Mouse (Mus musculus) hindbrain, embryonic 11.5 days (tissue): Measurements from ENCODE around the gene 4930556J24Rik. TPM values are rescaled to one million over a fixed set of nuclear protein-coding genes. Genes with fewer than 3 reads are reported as not detected.
A peak's percentile ranks its signal among the peaks of the same experiment; 100 is the strongest.

Experiments used
- ATAC-seq: fragments of 200-750 bp; cut with Nextera tagmentation; 2 replicates; pipeline ENCODE4 v1.8.0; 2017; ENCODE audit warnings: mild to moderate bottlenecking, moderate TSS enrichment, moderate library complexity; ENCODE audit not compliant: low FRiP score
- DNase-seq: peaks from one replicate; pipeline ENCODE4 v3.0.0-alpha.2; 2015; ENCODE audit warnings: low spot score
- H3K27ac ChIP-seq: fragments of 300-500 bp; sonication (generic); 2 replicates; pipeline ENCODE4 v1.5.1; 2014; ENCODE audit warnings: mild to moderate bottlenecking, low read depth, low read length
- H3K27me3 ChIP-seq: fragments of 300-500 bp; sonication (generic); 2 replicates; pipeline ENCODE4 v1.6.1; 2014; ENCODE audit warnings: mild to moderate bottlenecking, low read length, moderate library complexity, mixed read lengths; ENCODE audit not compliant: control insufficient read depth, insufficient read depth
- H3K36me3 ChIP-seq: fragments of 300-500 bp; sonication (generic); 2 replicates; pipeline ENCODE4 v1.6.1; 2014; ENCODE audit warnings: mild to moderate bottlenecking, low read length, moderate library complexity, mixed read lengths; ENCODE audit not compliant: control insufficient read depth, insufficient read depth
- H3K4me1 ChIP-seq: fragments of 300-500 bp; sonication (generic); replicated peaks from 2 replicates; pipeline ENCODE4 v1.6.1; 2014; ENCODE audit warnings: low read length, mixed read lengths; ENCODE audit not compliant: control insufficient read depth, insufficient read depth
- H3K4me2 ChIP-seq: fragments of 300-500 bp; sonication (generic); replicated peaks from 2 replicates; pipeline ENCODE4 v1.6.1; 2014; ENCODE audit warnings: mild to moderate bottlenecking, low read depth, low read length
- H3K4me3 ChIP-seq: fragments of 300-500 bp; sonication (generic); 2 replicates; pipeline ENCODE4 v1.5.1; 2014; ENCODE audit warnings: low read depth, low read length
- H3K9ac ChIP-seq: fragments of 300-500 bp; sonication (generic); 2 replicates; pipeline ENCODE4 v1.6.1; 2014; ENCODE audit warnings: low read depth, low read length
- H3K9me3 ChIP-seq: fragments of 300-500 bp; sonication (generic); 2 replicates; pipeline ENCODE4 v1.6.1; 2016; ENCODE audit warnings: low read length; ENCODE audit not compliant: control insufficient read depth
- WGBS: fragments of 180-500 bp; shearing (Covaris S2); extraction: QIAGEN DNeasy Blood & Tissue Kit; methylation state at CpG from one replicate; pipeline ENCODE4 v1.1.7; 2014; 5-methylcytosine and 5-hydroxymethylcytosine counted together
- polyA plus RNA-seq: library from polyadenylated mRNA; unstranded; fragments of >200 nt; fragmentation: Nextera tagmentation; extraction: Ambion mirVana; gene quantifications from 2 replicates; pipeline ENCODE4 v1.2.1, GENCODE M21; 2014

4930556J24Rik gene
- polyA plus RNA-seq, 1 experiment from 2014 or later = 0.19 TPM

DNA sequence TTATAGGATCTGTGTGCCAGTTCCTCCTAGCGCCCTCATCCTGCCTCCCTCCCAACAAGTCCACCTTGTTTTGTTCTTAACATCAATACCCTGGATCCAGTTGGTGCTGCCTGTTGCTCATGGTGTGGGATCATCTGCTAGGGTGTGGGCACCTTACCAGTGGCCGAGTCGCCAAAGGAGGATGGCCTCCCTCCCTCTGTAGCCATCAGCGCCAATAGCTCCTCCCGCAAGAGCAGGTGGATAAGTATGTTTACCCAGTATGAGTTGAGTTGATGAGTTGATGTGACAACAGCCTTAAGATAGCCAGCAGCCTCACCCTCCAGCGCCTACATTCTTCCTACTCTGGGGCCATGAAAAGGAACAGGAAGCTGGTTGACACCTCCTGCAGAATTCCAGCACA is 76.3 kb downstream of the 4930556J24Rik start:
- peaks cover 2% of the 10 kb centered on the region; the same call in 1 of the 2 replicates for H3K36me3 ChIP-seq
- no peak for DNase-seq
- no peaks in the 10 kb centered on the region for H3K27me3 ChIP-seq
- no peak overlapping the region for H3K4me2 ChIP-seq
- no peak overlapping the region for H3K9ac ChIP-seq
- WGBS = 87% methylated on average over 6 of the region's 6 CpGs
- H3K9me3 ChIP-seq = no peaks in the 10 kb centered on the region
- ATAC-seq = no peak
- no peak overlapping the region for H3K4me3 ChIP-seq
- no peak overlapping the region for H3K27ac ChIP-seq
- no peaks in the 10 kb centered on the region; the same call in 1 of the 2 replicates for H3K4me1 ChIP-seq

DNA sequence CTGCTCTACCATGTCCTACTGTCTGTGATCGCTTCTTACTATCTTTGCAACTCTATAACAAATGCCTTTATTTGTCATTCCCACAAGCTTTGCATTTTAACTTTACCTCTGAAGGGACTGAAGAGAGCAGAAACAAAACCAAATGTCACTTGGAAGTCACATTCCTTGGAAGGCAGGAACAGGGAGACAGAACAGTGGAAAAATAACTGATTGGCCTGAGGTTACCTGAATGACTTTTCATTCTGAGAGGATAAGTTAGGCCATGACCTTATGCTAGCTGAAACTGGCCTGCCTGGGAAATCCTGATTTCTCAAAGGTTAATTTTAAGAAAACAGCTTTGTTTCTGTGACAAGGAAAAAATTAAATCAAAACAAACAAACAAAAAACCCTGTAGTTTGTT is 80.6 kb downstream of the 4930556J24Rik start:
- no peaks in the 10 kb centered on the region for H3K27me3 ChIP-seq
- WGBS = 100% methylated on average over 1 of the region's 1 CpGs
- H3K4me1 ChIP-seq = no peaks in the 10 kb centered on the region; the same call in 1 of the 2 replicates
- peaks cover 2% of the 10 kb centered on the region; the same call in 1 of the 2 replicates for H3K36me3 ChIP-seq
- H3K4me2 ChIP-seq = no peak overlapping the region
- no peak for ATAC-seq
- H3K9ac ChIP-seq = no peak overlapping the region
- H3K27ac ChIP-seq = no peak overlapping the region
- DNase-seq = no peak
- H3K4me3 ChIP-seq = no peak overlapping the region
- no peaks in the 10 kb centered on the region for H3K9me3 ChIP-seq

DNA sequence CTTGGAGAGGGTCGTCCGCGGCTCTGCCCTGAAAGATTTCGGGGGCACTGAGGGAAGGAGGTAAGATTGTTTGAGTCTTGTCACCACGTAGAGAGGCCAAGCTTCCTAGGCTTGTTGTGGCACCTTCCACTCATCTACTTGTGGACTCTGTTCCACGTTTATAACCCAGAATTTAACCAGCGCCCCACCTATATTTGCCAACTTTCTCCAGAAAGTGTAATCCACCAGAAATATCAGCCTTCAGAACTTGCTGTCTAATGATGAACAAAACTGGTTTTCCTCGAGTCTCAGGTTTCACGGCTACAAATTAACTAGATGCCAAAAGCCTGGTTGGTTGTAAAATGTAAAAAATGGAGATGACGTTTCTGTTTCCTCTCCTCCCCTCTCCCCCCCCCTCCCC is 81.1 kb downstream of the 4930556J24Rik start:
- Histone ChIP-seq H3K27me3 (no peaks in the 10 kb centered on the region), H3K4me1 (no peaks in the 10 kb centered on the region; the same call in 1 of the 2 replicates), H3K9me3 (no peaks in the 10 kb centered on the region), H3K36me3 (peaks cover 2% of the 10 kb centered on the region; the same call in 1 of the 2 replicates), H3K9ac (peak overlapping the region; percentile 68), H3K27ac (peak overlapping the region; percentile 79), H3K4me2 (peak overlapping the region; percentile 62), H3K4me3 (peak overlapping the region; percentile 49)
- WGBS = 6% methylated on average over 10 of the region's 10 CpGs
- ATAC-seq (no peak), DNase-seq (no peak)

DNA sequence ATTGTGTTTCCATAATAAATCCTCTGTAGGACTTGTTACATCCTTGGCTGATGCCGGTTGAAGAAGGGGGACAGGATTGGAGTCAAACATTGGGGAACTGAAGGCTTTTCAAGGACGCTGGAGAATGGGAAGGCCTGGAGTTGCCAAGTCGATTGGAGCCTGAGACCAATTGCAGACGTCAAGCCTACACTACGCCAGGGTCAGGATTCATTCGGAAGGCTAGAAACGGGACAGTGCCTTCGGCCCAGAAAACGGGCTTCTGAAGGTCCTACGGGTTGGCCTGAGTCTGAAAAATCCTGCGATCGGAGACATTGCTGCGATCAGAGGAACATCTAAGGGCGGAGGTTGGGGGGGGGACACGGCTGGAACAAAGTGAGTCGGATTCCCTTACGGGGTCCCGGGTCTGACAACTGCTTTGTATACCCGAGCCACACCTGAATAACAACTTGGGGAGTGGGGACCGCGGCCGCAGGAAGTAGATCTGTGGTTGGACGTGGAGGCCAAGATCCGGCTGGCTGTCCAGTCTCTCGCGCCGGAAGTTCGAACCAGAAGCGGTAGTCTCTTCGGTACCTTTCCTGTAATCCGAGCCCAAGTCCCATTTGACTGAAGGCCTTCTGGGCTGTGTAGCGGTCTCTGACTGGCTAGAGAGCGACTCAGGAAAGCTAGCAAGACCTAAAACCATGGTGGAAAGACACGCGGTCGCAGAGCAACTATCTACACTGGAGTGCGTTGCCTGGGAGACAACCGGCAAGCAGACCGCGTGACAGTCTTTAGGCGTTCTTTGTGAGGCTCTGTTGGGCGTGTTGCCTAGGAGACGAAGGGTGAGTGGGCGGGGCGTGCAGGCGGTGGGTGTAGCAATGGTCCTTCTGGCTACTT is 81.9 kb downstream of the 4930556J24Rik start, which contains the start of the genes 4921536K21Rik and Dusp18:
Gene 4921536K21Rik (minus strand): TSS at position 693 of the 876 bp plus-strand sequence.
Gene Dusp18 (plus strand): TSS at position 835 of the 876 bp plus-strand sequence.
- WGBS = 3% methylated on average over 46 of the region's 46 CpGs
- Histone ChIP-seq H3K9ac (peak within 1 kb of the TSS; percentile 68), H3K4me3 (peak within 1 kb of the TSS; percentile 49), H3K9me3 (no peaks in the 10 kb centered on the region), H3K4me1 (no peaks in the 10 kb centered on the region; the same call in 1 of the 2 replicates), H3K4me2 (peak within 1 kb of the TSS; percentile 62), H3K27ac (peak within 1 kb of the TSS; percentile 79), H3K36me3 (peaks cover 2% of the 10 kb centered on the region; the same call in 1 of the 2 replicates), H3K27me3 (no peaks in the 10 kb centered on the region)
- DNase-seq (peak; percentile 96), ATAC-seq (peak; percentile 99)

DNA sequence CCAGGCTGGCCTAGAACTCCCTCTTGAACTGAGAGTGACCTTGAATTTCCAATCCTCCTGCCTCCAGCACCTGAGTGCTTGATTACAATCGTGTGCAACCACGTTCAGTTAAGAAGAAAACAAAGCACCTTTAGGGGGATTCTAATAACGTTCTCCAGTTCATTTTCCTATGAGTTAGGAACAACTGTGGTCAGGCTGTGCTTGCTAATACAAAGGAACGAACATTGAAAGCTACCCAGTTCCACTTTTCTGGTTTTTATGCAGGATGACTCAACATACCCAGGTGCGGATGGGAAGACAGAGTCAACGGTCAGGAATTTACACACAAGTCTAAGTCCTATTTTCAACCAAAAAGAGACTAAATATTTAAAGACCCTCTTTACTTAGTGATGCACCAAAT is 82.6 kb downstream of the 4930556J24Rik start:
- no peaks in the 10 kb centered on the region; the same call in 1 of the 2 replicates for H3K4me1 ChIP-seq
- DNase-seq = no peak
- H3K4me3 ChIP-seq = no peak overlapping the region
- H3K27me3 ChIP-seq = no peaks in the 10 kb centered on the region
- WGBS = 85% methylated on average over 6 of the region's 6 CpGs
- no peaks in the 10 kb centered on the region for H3K9me3 ChIP-seq
- no peak overlapping the region for H3K9ac ChIP-seq
- H3K36me3 ChIP-seq = peaks cover 2% of the 10 kb centered on the region; the same call in 1 of the 2 replicates
- no peak for ATAC-seq
- no peak overlapping the region for H3K27ac ChIP-seq
- H3K4me2 ChIP-seq = peak overlapping the region; percentile 62; the same call in 1 of the 2 replicates

Other genes starting within 250 kb of the 4930556J24Rik start
- gene Osbp2, start 112.9 kb downstream of the 4930556J24Rik start, polyA plus RNA-seq = 1.5 and 1.8 TPM in 2 replicates
- 0.27 and 1.2 TPM in 2 replicates for gene 4921536K21Rik, start 81.7 kb downstream of the 4930556J24Rik start, polyA plus RNA-seq
- gene Dusp18, start 81.5 kb downstream of the 4930556J24Rik start, polyA plus RNA-seq = 21.6 and 28.0 TPM in 2 replicates
- gene Slc35e4, start 62.1 kb downstream of the 4930556J24Rik start, polyA plus RNA-seq = 4.0 and 4.4 TPM in 2 replicates
- 32.8 and 38.8 TPM in 2 replicates for gene Tcn2, start 44.6 kb downstream of the 4930556J24Rik start, polyA plus RNA-seq
- gene Pes1, start 12.8 kb downstream of the 4930556J24Rik start, polyA plus RNA-seq = 65.7 and 71.9 TPM in 2 replicates
- gene Gal3st1, start 6.9 kb upstream of the 4930556J24Rik start, polyA plus RNA-seq = 1.4 and 1.5 TPM in 2 replicates
- not detected in 2 replicates for gene Sec14l4, start 54.7 kb upstream of the 4930556J24Rik start, polyA plus RNA-seq
- not detected in 2 replicates for gene Sec14l3, start 88.1 kb upstream of the 4930556J24Rik start, polyA plus RNA-seq
- 5.7 and 6.2 TPM in 2 replicates for gene Mtfp1, start 118.7 kb upstream of the 4930556J24Rik start, polyA plus RNA-seq
- 1.7 and 2.1 TPM in 2 replicates for gene Sec14l2, start 146.6 kb upstream of the 4930556J24Rik start, polyA plus RNA-seq
- gene Rnf215, start 158.4 kb upstream of the 4930556J24Rik start, polyA plus RNA-seq = 24.8 and 31.8 TPM in 2 replicates
- 2.7 and 3.5 TPM in 2 replicates for gene Ccdc157, start 183.5 kb upstream of the 4930556J24Rik start, polyA plus RNA-seq
- 80.7 and 81.1 TPM in 2 replicates for gene Sf3a1, start 183.6 kb upstream of the 4930556J24Rik start, polyA plus RNA-seq
- gene Tbc1d10a, start 210.0 kb upstream of the 4930556J24Rik start, polyA plus RNA-seq = 13.8 and 17.6 TPM in 2 replicates
- 2.1 and 3.4 TPM in 2 replicates for gene Castor1, start 241.4 kb upstream of the 4930556J24Rik start, polyA plus RNA-seq